Mouse (Mus musculus): ENCODE measurements around the gene Eps15.

GRCm38 (mm10) chr4:109421608-109422007 is 141.5 kb downstream of the Eps15 start:
- no peak for TF ChIP-seq POLR2A (IDR thresholded peaks at IDR 0.05; ENCODE audit: control insufficient read depth, extremely low read depth, insufficient read depth, low read length, poor library complexity)
- no peak for TF ChIP-seq CTCF (IDR thresholded peaks at IDR 0.05; ENCODE audit: borderline replicate concordance, control insufficient read depth, extremely low read depth, insufficient read depth, low read length, poor library complexity)
